Comparison of ENCODE assay signal across 17 mouse cellular contexts in the genomic region with DNA sequence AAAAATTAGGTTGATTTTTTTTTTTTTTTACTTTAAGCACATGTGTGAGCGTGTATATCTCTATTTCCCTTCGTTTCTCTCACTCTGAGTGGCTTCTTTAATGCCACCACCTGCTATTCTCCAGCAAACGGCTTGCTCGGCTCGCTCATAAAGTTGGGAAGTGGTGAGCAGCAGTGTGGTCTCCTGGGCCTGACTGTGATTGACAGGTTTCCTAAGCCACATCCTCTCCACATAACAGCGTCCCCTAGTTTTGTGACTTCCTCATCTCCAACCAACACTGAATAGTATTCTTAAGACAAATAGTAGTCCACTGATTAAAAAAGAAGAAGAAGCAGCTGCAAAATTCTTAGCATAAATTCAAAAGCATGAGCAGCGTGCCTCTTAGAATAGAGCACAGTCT.
DNase-seq lines count a peak whose midpoint lies in the region; ATAC-seq and TF ChIP-seq lines count a peak whose summit lies in the region.
"Had no signal": no experiment of that assay in that cellular context is flagged by ENCODE, and none has a peak within 500 bp of the region (broad histone marks: within the 10 kb centered on the region; RNA-seq: fewer than 3 reads in every experiment).

No protein-coding gene starts in this region.

- no peak overlapping the region for H3K27ac ChIP-seq in heart, adult 2 months
- no peak overlapping the region for H3K27ac ChIP-seq in liver, postnatal 0 days (ENCODE audit: low read depth)
- H3K27ac ChIP-seq: forebrain, embryonic 15.5 days; limb, embryonic 12.5 days had no signal

- H3K36me3 ChIP-seq in heart, adult 2 months (ENCODE audit: control insufficient read depth, insufficient read depth, low read length), result no peaks in the 10 kb centered on the region
- H3K36me3 ChIP-seq in liver, postnatal 0 days (replicated peaks; ENCODE audit: insufficient read depth, low read length), result no peaks in the 10 kb centered on the region
- H3K36me3 ChIP-seq: forebrain, embryonic 15.5 days; limb, embryonic 12.5 days had no signal

- TF ChIP-seq EP300 in heart, adult 2 months (IDR thresholded peaks at IDR 0.05; ENCODE audit: insufficient read depth, low read depth, low read length), result no peak
- TF ChIP-seq EP300 in liver, postnatal 0 days (IDR thresholded peaks at IDR 0.05; ENCODE audit: low read depth), result no peak

- no peaks in the 10 kb centered on the region for H3K27me3 ChIP-seq in heart, adult 2 months (ENCODE audit: control insufficient read depth, insufficient read depth, low read length)
- H3K27me3 ChIP-seq in liver, postnatal 0 days (ENCODE audit: insufficient read depth, low read length), result no peaks in the 10 kb centered on the region
- H3K27me3 ChIP-seq: forebrain, embryonic 15.5 days; limb, embryonic 12.5 days had no signal

- intact Hi-C loops in heart, adult 2 months (cut with DNase I), result loop anchor here (5.0 kb wide), 1 partner anchor 96 kb away; no protein-coding TSS in a partner anchor

- DNase-seq in heart, adult 11 months, result peak; percentile 86
- DNase-seq in heart, adult 2 months, result no peak
- peak; percentile 15 for DNase-seq in T-cell, adult 2 months (ENCODE audit: low spot score)
- DNase-seq in liver, postnatal 0 days, result peak; percentile 22
- peak; percentile 81 for DNase-seq in thymus, postnatal 0 days (ENCODE audit: low spot score)
- no peak for DNase-seq in cerebellum, postnatal 14 days
- no peak for DNase-seq in left cerebral cortex, adult 18-20 months (ENCODE audit: low spot score in 2 of 2)
- no peak for DNase-seq in adrenal gland, postnatal 10 days
- DNase-seq: cerebellum, postnatal 36 days; gastrocnemius, postnatal 10 days; kidney, postnatal 10 days; layer of hippocampus, postnatal 36 days; lung, postnatal 10 days; right cerebral cortex, postnatal 14 days had no signal

- WGBS in heart, adult 2 months, result 76% methylated on average over 7 of the region's 7 CpGs
- 35% methylated on average over 7 of the region's 7 CpGs for WGBS in liver, postnatal 0 days (ENCODE audit: insufficient replicate concordance)

- no peak for TF ChIP-seq POLR2A in heart, adult 2 months (IDR thresholded peaks at IDR 0.05; ENCODE audit: insufficient read depth, low read depth, low read length)

- no peak for TF ChIP-seq CTCF in heart, adult 2 months (IDR thresholded peaks at IDR 0.05)
- peak; percentile 25; the same call in 1 of the 2 replicates for TF ChIP-seq CTCF in liver, postnatal 0 days (IDR thresholded peaks at IDR 0.05; ENCODE audit: low read depth)

- ATAC-seq in liver, postnatal 0 days, result peak; percentile 36; the same call in 1 of the 2 replicates
- ATAC-seq: forebrain, embryonic 15.5 days; midbrain, embryonic 16.5 days had no signal

- no peak overlapping the region for H3K4me3 ChIP-seq in heart, adult 2 months
- H3K4me3 ChIP-seq in liver, postnatal 0 days (ENCODE audit: low read depth, low read length), result no peak overlapping the region
- H3K4me3 ChIP-seq: forebrain, embryonic 15.5 days; limb, embryonic 12.5 days had no signal

- H3K9ac ChIP-seq in heart, adult 2 months (ENCODE audit: low read depth, low read length), result no peak overlapping the region
- no peak overlapping the region for H3K9ac ChIP-seq in liver, postnatal 0 days (replicated peaks)
- H3K9ac ChIP-seq: forebrain, embryonic 15.5 days; limb, embryonic 12.5 days had no signal

- H3K4me1 ChIP-seq in heart, adult 2 months (ENCODE audit: control insufficient read depth, insufficient read depth, low read length), result peaks cover 1% of the 10 kb centered on the region; the same call in 1 of the 2 replicates
- peaks cover 2% of the 10 kb centered on the region; the same call in 1 of the 2 replicates for H3K4me1 ChIP-seq in liver, postnatal 0 days (ENCODE audit: insufficient read depth)

- H3K9me3 ChIP-seq in liver, postnatal 0 days (ENCODE audit: low read length), result no peaks in the 10 kb centered on the region
- H3K9me3 ChIP-seq: forebrain, embryonic 15.5 days; limb, embryonic 12.5 days had no signal

- H3K4me2 ChIP-seq in liver, postnatal 0 days (ENCODE audit: low read depth, low read length), result no peak overlapping the region
- H3K4me2 ChIP-seq: forebrain, embryonic 15.5 days; limb, embryonic 12.5 days had no signal

- no peaks in the 10 kb centered on the region for H3K79me2 ChIP-seq in heart, adult 2 months (replicated peaks; ENCODE audit: control insufficient read depth, insufficient read depth, low read length)

Comparison
In these comparisons a context has a peak if more than half of its experiments do, and no peak if none do; other contexts are left out.
1. DNase-seq: peak in heart, adult 11 months (single experiment), T-cell, adult 2 months (single experiment), liver, postnatal 0 days (single experiment) and thymus, postnatal 0 days (single experiment); none in heart, adult 2 months (0 of 2), cerebellum, postnatal 14 days (0 of 2), left cerebral cortex, adult 18-20 months (0 of 2) and adrenal gland, postnatal 10 days (single experiment).